Mouse (Mus musculus): ENCODE data around the gene Eefsec.

- TF ChIP-seq CTCF (IDR thresholded peaks at IDR 0.05; ENCODE audit: low read depth) = peak; percentile 91
- TF ChIP-seq EP300 (IDR thresholded peaks at IDR 0.05; ENCODE audit: low read depth) = no peak
Observed at GRCm38 (mm10) chr6:88431202-88431601, 15.1 kb downstream of the Eefsec start.
